Mouse (Mus musculus) thymus, adult 2 months (tissue): ENCODE results near the gene Tgm2.

Experiments
- CTCF ChIP-seq: fragments of 200-500 bp; IDR thresholded peaks from 2 replicates; pipeline ENCODE4 v1.5.1; 2012; ENCODE audit warnings: mild to moderate bottlenecking, control low read depth, low read length, moderate library complexity, borderline replicate concordance; ENCODE audit not compliant: control insufficient read depth, poor library complexity, insufficient read depth; ENCODE audit errors: extremely low read depth
- POLR2A ChIP-seq: fragments of 200-500 bp; IDR thresholded peaks from 2 replicates; pipeline ENCODE4 v1.6.1; 2012; ENCODE audit warnings: mild to moderate bottlenecking, low read length, control low read depth, moderate library complexity; ENCODE audit not compliant: control insufficient read depth, poor library complexity, insufficient read depth; ENCODE audit errors: extremely low read depth

- no peak for TF ChIP-seq CTCF
- no peak for TF ChIP-seq POLR2A
These were observed 24.4 kb downstream of the Tgm2 start for GRCm38 (mm10) chr2:158121645-158122326.
